Mouse (Mus musculus) forebrain, embryonic 15.5 days (tissue): ENCODE measurements around the gene Fam19a5. TPM values are rescaled to one million over a fixed set of nuclear protein-coding genes. Genes with fewer than 3 reads are reported as not detected.

Experiments
- microRNA-seq: library from miRNA; unstranded; fragments of <30 nt; microRNA quantifications from one replicate; pipeline ENCODE4, GENCODE M21; 2016
- polyA plus RNA-seq: library from polyadenylated mRNA; unstranded; fragments of >200 nt; fragmentation: Nextera tagmentation; extraction: Ambion mirVana; gene quantifications from 2 replicates; pipeline ENCODE4 v1.2.1, GENCODE M21; 2015

Gene Fam19a5
- polyA plus RNA-seq, 1 experiment from 2014 or later, result 17.6 TPM

Small RNAs within 50 kb of the gene (microRNA-seq; reads per million reads assigned to microRNA genes)
- gene Mir6393, result not detected
